Mouse (Mus musculus) spleen, adult 2 months (tissue): ENCODE measurements around the gene Slc2a8.

Experiments used
- CTCF ChIP-seq: fragments of 200-500 bp; IDR thresholded peaks from 2 replicates; pipeline ENCODE4 v1.5.1; 2011; ENCODE audit warnings: mild to moderate bottlenecking, inconsistent platforms; ENCODE audit not compliant: insufficient read depth, insufficient read length, insufficient replicate concordance; ENCODE audit errors: extremely low read depth
- POLR2A ChIP-seq: fragments of 200-500 bp; IDR thresholded peaks from 2 replicates; pipeline ENCODE4 v1.6.1; 2011; ENCODE audit warnings: low read depth, low read length, inconsistent platforms

- TF ChIP-seq CTCF (no peak), POLR2A (no peak)
Observed at GRCm38 (mm10) chr2:32989376-32989775, 7.5 kb upstream of the Slc2a8 start.
